Mouse (Mus musculus) heart, postnatal 0 days (tissue): ENCODE data around the gene Smco3.

Experiments used
- CTCF ChIP-seq: IDR thresholded peaks from 2 replicates; pipeline ENCODE4 v1.5.1; 2016; ENCODE audit warnings: antibody characterized with exemption, control low read depth, low read depth
- EP300 ChIP-seq: IDR thresholded peaks from 2 replicates; pipeline ENCODE4 v1.6.1; 2016; ENCODE audit warnings: antibody characterized with exemption, low read depth

- peak; percentile 91 for TF ChIP-seq CTCF
- no peak for TF ChIP-seq EP300
Observed at GRCm38 (mm10) chr6:136861020-136861419, 25.8 kb upstream of the Smco3 start.
